Mouse (Mus musculus): Measurements from ENCODE around the gene Gucy2d. TPM values are rescaled to one million over a fixed set of nuclear protein-coding genes. Genes with fewer than 3 reads are reported as not detected.

The Gucy2d gene
- not detected in 2 replicates for polyA plus RNA-seq (2014; fragmentation: Nextera tagmentation; extraction: Ambion mirVana)

DNA sequence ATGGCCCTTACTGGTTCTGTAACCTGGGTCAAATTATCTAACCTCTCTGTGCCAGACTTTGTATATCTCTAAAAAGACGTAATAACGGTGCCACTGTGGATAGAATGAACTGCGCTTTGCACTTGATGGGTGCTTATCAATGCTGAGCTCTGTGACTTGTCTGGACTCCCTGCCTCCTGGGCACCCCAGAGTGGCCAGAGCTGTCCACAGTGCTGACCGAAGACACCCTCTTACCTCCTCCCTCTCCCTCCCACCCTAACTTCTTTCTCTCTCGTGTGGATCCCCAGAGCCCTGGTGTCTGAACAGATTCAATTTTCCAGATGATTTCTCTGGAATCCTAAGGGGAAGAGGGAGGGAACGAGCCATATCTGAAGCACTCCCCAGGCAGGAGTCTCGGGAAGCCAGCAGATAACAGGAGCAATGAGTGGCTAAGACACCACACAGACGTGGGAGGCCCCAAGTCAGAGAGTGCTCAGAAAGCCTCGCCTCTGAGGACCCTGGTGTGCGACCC, at the start of gene Gucy2d:
Gene Gucy2d (plus strand): TSS at position 461 of the 511 bp plus-strand sequence.
- H3K27ac ChIP-seq (ENCODE audit: low read length) = no peak within 1 kb of the TSS
- H3K27me3 ChIP-seq (ENCODE audit: control insufficient read depth, insufficient read depth, low read length) = no peaks in the 10 kb centered on the region
- no peak within 1 kb of the TSS for H3K4me2 ChIP-seq (replicated peaks; ENCODE audit: low read depth, low read length)
- 36% methylated on average over 10 of the region's 10 CpGs for WGBS
- no peak for ATAC-seq (ENCODE audit: insufficient number of reproducible peaks, insufficient read depth, low FRiP score, low read depth)
- H3K36me3 ChIP-seq (ENCODE audit: control insufficient read depth, insufficient read depth, low read length) = no peaks in the 10 kb centered on the region
- no peaks in the 10 kb centered on the region for H3K4me1 ChIP-seq (ENCODE audit: control insufficient read depth, insufficient read depth, low read length)
- no peak within 1 kb of the TSS for H3K9ac ChIP-seq (replicated peaks; ENCODE audit: low read depth, low read length)
- no peak within 1 kb of the TSS for H3K4me3 ChIP-seq (ENCODE audit: low read depth, low read length)
- no peaks in the 10 kb centered on the region for H3K9me3 ChIP-seq (ENCODE audit: control insufficient read depth, low read depth, low read length)

DNA sequence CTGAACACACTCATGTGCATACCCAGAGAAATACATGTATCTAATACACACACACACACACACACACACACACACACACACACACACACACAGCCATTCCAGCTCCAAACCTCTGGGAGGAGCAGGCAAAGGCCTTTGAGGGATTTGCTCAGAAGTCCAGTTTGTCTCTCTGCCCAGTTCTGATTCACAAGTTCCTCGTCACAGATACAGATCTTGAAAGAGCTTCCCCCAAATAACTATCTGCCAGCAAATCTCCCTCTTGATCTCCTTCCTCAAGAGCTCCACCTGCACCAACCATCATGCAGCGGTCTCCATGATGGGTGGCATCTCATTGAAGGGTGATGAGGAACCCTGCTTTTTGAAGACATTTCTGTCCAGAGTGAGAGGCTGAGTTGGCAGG, 49.7 kb upstream of the Gucy2d start:
- no peak for ATAC-seq (ENCODE audit: insufficient number of reproducible peaks, insufficient read depth, low FRiP score, low read depth)
- 67% methylated on average over 2 of the region's 2 CpGs for WGBS
- Histone ChIP-seq H3K4me3 (ENCODE audit: low read depth, low read length) (no peak overlapping the region), H3K4me2 (replicated peaks; ENCODE audit: low read depth, low read length) (no peak overlapping the region), H3K9me3 (ENCODE audit: control insufficient read depth, low read depth, low read length) (no peaks in the 10 kb centered on the region), H3K36me3 (ENCODE audit: control insufficient read depth, insufficient read depth, low read length) (no peaks in the 10 kb centered on the region), H3K4me1 (ENCODE audit: control insufficient read depth, insufficient read depth, low read length) (peaks cover 12% of the 10 kb centered on the region; the same call in 1 of the 2 replicates), H3K27ac (ENCODE audit: low read length) (no peak overlapping the region), H3K27me3 (ENCODE audit: control insufficient read depth, insufficient read depth, low read length) (no peaks in the 10 kb centered on the region), H3K9ac (replicated peaks; ENCODE audit: low read depth, low read length) (no peak overlapping the region)

DNA sequence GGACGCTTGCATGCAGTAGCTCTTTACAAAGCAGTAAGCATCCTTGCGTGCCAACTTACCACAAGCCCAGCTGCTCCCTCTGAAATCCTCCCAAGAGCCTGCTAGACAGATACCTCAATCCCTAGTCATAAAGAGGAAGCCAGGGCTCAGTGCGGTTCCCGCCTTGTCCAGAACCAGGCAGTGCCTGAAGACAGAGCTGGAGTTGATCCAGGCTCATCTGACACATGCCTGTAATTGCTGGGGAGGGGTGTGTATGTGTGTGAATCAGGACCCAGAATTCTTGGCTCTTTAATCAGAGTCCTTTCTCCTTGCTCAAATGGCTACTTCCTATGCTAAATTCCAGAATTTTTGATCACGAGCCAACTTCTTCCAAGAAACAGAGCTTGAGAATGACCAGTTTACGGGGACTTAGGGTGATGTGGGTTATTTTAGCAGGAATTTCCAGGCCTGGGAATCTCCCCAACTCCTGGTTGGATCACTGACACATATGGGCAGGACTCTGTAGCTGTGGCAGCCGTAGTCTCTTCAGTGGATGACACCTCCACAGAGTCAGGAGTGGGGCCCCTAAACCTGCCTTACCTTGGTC, 48.8 kb upstream of the Gucy2d start:
- Histone ChIP-seq H3K4me1 (ENCODE audit: control insufficient read depth, insufficient read depth, low read length) (peaks cover 12% of the 10 kb centered on the region; the same call in 1 of the 2 replicates), H3K4me3 (ENCODE audit: low read depth, low read length) (no peak overlapping the region), H3K4me2 (replicated peaks; ENCODE audit: low read depth, low read length) (no peak overlapping the region), H3K9me3 (ENCODE audit: control insufficient read depth, low read depth, low read length) (no peaks in the 10 kb centered on the region), H3K9ac (replicated peaks; ENCODE audit: low read depth, low read length) (no peak overlapping the region), H3K36me3 (ENCODE audit: control insufficient read depth, insufficient read depth, low read length) (no peaks in the 10 kb centered on the region), H3K27ac (ENCODE audit: low read length) (no peak overlapping the region), H3K27me3 (ENCODE audit: control insufficient read depth, insufficient read depth, low read length) (no peaks in the 10 kb centered on the region)
- no peak; the same call in 1 of the 2 replicates for ATAC-seq (ENCODE audit: insufficient number of reproducible peaks, insufficient read depth, low FRiP score, low read depth)
- 50% methylated on average over 7 of the region's 7 CpGs for WGBS

DNA sequence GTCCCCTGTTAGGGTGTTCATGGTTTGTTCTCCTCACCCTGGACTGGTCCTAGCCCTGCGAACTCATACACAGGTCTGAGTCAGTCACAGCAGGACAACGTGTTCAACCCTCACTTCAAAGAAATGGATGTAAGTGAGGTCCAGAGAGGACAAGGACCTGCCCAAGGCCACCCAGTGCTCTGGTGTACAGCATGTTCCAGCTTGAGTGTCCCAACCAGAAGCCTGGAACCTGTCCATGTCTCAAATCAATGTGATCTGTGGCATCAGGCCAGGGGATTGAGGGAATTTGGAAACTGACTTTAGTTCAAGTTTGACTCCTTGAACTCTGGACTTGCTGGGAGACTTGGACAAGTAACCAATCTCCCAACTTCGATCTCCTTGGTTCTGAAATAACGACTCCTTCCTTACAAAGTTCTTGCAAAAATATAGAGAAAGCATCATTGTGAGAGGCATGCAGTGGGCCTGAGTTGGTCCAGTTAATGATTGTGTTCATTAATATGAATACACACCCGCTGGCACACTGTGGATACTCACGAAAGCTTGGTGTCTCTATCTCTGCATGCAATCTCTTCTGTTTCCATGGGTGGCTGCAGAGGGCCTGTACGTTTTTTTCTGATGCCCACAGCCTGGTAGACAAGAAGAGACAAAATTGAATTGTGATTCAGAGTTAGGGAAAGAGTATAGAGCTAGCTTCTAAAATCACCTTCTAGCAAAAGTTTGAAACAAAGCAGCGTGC, 47.6 kb upstream of the Gucy2d start:
- Histone ChIP-seq H3K4me2 (replicated peaks; ENCODE audit: low read depth, low read length) (no peak overlapping the region), H3K36me3 (ENCODE audit: control insufficient read depth, insufficient read depth, low read length) (no peaks in the 10 kb centered on the region), H3K27me3 (ENCODE audit: control insufficient read depth, insufficient read depth, low read length) (no peaks in the 10 kb centered on the region), H3K9me3 (ENCODE audit: control insufficient read depth, low read depth, low read length) (no peaks in the 10 kb centered on the region), H3K27ac (ENCODE audit: low read length) (no peak overlapping the region), H3K4me3 (ENCODE audit: low read depth, low read length) (no peak overlapping the region), H3K4me1 (ENCODE audit: control insufficient read depth, insufficient read depth, low read length) (peaks cover 12% of the 10 kb centered on the region; the same call in 1 of the 2 replicates), H3K9ac (replicated peaks; ENCODE audit: low read depth, low read length) (no peak overlapping the region)
- no peak for ATAC-seq (ENCODE audit: insufficient number of reproducible peaks, insufficient read depth, low FRiP score, low read depth)
- WGBS = 85% methylated on average over 8 of the region's 8 CpGs

DNA sequence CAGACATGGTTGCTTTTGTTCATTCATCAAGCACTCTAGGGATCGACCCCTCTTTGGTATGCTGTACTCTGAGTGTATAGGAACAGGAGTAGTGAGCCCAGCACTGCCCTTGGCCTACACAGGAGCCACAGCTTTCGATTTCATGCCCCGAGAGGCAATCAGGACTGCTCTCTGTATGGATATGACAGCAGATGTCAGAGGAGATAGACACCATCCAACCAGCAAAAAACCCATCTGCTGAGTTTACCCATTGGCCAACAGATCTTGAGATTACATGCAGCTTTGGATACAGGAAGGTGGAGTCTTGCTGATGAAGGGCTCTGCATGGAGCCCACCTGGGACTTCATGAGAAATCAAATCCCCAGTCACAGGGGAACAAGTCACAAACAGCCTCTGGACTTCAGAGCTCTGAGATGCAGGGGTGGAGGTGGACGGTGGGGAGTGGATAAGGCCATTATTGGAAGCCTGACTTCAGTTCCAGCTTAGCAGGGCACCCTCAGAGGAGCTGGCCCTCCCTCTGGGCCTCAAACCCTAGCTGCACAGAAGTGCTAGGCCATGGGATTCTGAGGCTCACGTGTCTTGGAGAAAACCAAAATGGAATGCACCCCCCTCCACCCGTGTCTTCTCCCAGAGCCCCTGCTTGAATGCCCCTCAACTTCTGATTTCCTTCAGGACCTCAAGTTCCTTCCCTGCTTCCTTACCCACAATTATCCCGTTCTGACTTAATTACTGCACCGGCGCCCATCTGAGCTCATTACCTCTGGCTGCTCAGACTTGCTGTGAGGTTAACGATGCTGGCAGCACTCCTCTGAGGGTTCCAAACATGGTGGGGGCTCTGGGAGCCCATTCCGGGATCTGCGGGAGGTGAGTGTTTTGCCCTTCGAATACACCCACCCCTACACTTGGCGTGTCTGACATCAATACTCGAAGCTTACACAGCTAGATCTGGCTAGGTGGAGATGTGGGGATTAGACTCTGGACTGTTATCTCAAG, 37.3 kb upstream of the Gucy2d start:
- H3K4me1 ChIP-seq (ENCODE audit: control insufficient read depth, insufficient read depth, low read length) = no peaks in the 10 kb centered on the region
- no peak overlapping the region for H3K27ac ChIP-seq (ENCODE audit: low read length)
- 70% methylated on average over 15 of the region's 15 CpGs for WGBS
- no peaks in the 10 kb centered on the region for H3K36me3 ChIP-seq (ENCODE audit: control insufficient read depth, insufficient read depth, low read length)
- no peak for ATAC-seq (ENCODE audit: insufficient number of reproducible peaks, insufficient read depth, low FRiP score, low read depth)
- H3K4me2 ChIP-seq (replicated peaks; ENCODE audit: low read depth, low read length) = no peak overlapping the region
- no peak overlapping the region for H3K4me3 ChIP-seq (ENCODE audit: low read depth, low read length)
- no peaks in the 10 kb centered on the region for H3K27me3 ChIP-seq (ENCODE audit: control insufficient read depth, insufficient read depth, low read length)
- no peak overlapping the region for H3K9ac ChIP-seq (replicated peaks; ENCODE audit: low read depth, low read length)
- no peaks in the 10 kb centered on the region for H3K9me3 ChIP-seq (ENCODE audit: control insufficient read depth, low read depth, low read length)

DNA sequence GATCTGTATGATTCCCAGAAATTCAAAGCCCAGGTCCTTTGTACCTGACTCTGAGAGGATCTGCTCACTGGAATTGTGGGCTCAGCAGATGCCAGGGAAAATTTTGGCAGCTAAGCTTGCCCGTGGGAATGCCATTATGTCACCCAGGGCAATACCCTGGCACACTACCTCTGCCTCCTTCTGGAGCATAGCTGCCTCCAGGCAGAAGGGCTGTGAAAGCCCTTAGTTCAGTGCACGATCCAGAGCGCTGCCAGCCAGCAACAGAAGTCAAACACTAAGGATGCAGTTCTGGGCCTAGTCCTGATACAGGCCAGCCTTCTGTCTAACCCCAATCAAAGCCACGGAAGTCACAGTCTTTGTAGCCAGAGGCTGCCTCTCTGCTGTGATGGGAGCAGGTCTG, 36.2 kb upstream of the Gucy2d start:
- 74% methylated on average over 4 of the region's 4 CpGs for WGBS
- Histone ChIP-seq H3K9me3 (ENCODE audit: control insufficient read depth, low read depth, low read length) (no peaks in the 10 kb centered on the region), H3K4me3 (ENCODE audit: low read depth, low read length) (no peak overlapping the region), H3K4me1 (ENCODE audit: control insufficient read depth, insufficient read depth, low read length) (no peaks in the 10 kb centered on the region), H3K9ac (replicated peaks; ENCODE audit: low read depth, low read length) (0 out of 2 replicates have a peak overlapping the region, but pooled peaks have one; percentile 6), H3K27me3 (ENCODE audit: control insufficient read depth, insufficient read depth, low read length) (no peaks in the 10 kb centered on the region), H3K36me3 (ENCODE audit: control insufficient read depth, insufficient read depth, low read length) (no peaks in the 10 kb centered on the region), H3K27ac (ENCODE audit: low read length) (no peak overlapping the region), H3K4me2 (replicated peaks; ENCODE audit: low read depth, low read length) (no peak overlapping the region)
- ATAC-seq (ENCODE audit: insufficient number of reproducible peaks, insufficient read depth, low FRiP score, low read depth) = no peak

DNA sequence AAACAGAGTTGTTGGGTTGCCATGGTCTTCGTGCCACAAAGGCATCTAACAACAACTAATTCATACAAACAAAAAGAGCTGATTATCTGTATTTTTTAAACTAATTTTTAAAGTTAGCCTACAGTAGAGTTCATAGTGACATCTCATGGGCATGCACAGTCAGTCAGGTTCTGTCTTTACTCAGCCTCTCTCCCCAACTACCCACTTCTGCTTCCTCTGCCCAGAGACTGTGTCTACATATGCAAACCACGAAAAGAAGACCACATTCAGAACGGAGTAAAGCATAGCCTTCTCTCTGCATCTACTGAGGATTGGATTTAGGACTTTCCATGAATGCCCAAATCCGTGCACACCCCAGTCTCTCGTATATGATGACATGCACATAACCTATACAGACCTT, 32.6 kb upstream of the Gucy2d start:
- 79% methylated on average over 5 of the region's 5 CpGs for WGBS
- Histone ChIP-seq H3K4me1 (ENCODE audit: control insufficient read depth, insufficient read depth, low read length) (no peaks in the 10 kb centered on the region), H3K9me3 (ENCODE audit: control insufficient read depth, low read depth, low read length) (no peaks in the 10 kb centered on the region)

DNA sequence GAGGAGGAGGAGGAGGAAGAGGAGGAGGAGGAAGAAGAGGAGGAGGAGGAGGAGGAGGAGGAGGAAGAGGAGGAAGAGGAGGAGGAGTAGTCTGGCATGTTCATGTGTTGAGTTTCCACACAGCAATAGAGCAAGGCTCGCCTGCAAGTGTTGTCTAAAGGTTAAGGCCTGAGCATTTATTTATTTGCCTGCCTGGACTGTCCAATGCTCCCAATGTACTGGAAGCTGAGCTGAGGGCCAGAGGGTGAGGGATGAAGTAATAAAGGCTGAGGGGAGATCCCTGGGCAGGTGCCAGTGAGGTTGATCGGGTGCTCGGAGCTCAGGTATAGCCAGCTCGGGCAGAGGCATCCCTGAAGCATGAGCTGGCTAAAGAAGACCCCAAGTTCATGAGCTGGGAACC, 27.1 kb upstream of the Gucy2d start:
- Histone ChIP-seq H3K4me1 (ENCODE audit: control insufficient read depth, insufficient read depth, low read length) (peaks cover 7% of the 10 kb centered on the region; the same call in 1 of the 2 replicates), H3K27me3 (ENCODE audit: control insufficient read depth, insufficient read depth, low read length) (no peaks in the 10 kb centered on the region), H3K4me2 (replicated peaks; ENCODE audit: low read depth, low read length) (no peak overlapping the region), H3K36me3 (ENCODE audit: control insufficient read depth, insufficient read depth, low read length) (no peaks in the 10 kb centered on the region), H3K9me3 (ENCODE audit: control insufficient read depth, low read depth, low read length) (no peaks in the 10 kb centered on the region), H3K4me3 (ENCODE audit: low read depth, low read length) (no peak overlapping the region), H3K9ac (replicated peaks; ENCODE audit: low read depth, low read length) (no peak overlapping the region), H3K27ac (ENCODE audit: low read length) (no peak overlapping the region)
- ATAC-seq (ENCODE audit: insufficient number of reproducible peaks, insufficient read depth, low FRiP score, low read depth) = no peak
- 84% methylated on average over 4 of the region's 4 CpGs for WGBS

More for the DNA sequence above, 32.6 kb upstream of the Gucy2d start:
- no peak overlapping the region for H3K9ac ChIP-seq (replicated peaks; ENCODE audit: low read depth, low read length)
- H3K36me3 ChIP-seq (ENCODE audit: control insufficient read depth, insufficient read depth, low read length) = no peaks in the 10 kb centered on the region
- no peak for ATAC-seq (ENCODE audit: insufficient number of reproducible peaks, insufficient read depth, low FRiP score, low read depth)
- no peak overlapping the region for H3K4me2 ChIP-seq (replicated peaks; ENCODE audit: low read depth, low read length)
- no peak overlapping the region for H3K4me3 ChIP-seq (ENCODE audit: low read depth, low read length)
- H3K27me3 ChIP-seq (ENCODE audit: control insufficient read depth, insufficient read depth, low read length) = no peaks in the 10 kb centered on the region
- no peak overlapping the region for H3K27ac ChIP-seq (ENCODE audit: low read length)

All from stomach, embryonic 14.5 days (tissue).